Mouse (Mus musculus) embryonic facial prominence, embryonic 14.5 days (tissue): ENCODE measurements at regions not wholly inside any gene's neighbourhood (a gene's known extent, or its start where the extent isn't known, plus 50 kb on each side); places are given as distances from the start of the nearest gene placed in this dataset.

Experiments
- ATAC-seq: fragments of 200-750 bp; cut with Nextera tagmentation; 2 replicates; pipeline ENCODE4 v1.8.0; 2017; ENCODE audit warnings: low read depth, moderate number of reproducible peaks, moderate TSS enrichment
- DNase-seq: peaks from one replicate; pipeline ENCODE4 v3.0.0-alpha.2; 2015; ENCODE audit warnings: low spot score
- H3K27ac ChIP-seq: fragments of 300-500 bp; sonication (generic); replicated peaks from 2 replicates; pipeline ENCODE4 v1.5.1; 2014; ENCODE audit warnings: low read depth, mild to moderate bottlenecking, low read length, moderate library complexity
- H3K27me3 ChIP-seq: fragments of 300-500 bp; sonication (generic); replicated peaks from 2 replicates; pipeline ENCODE4 v1.6.1; 2014; ENCODE audit warnings: low read length; ENCODE audit not compliant: control insufficient read depth, insufficient read depth
- H3K36me3 ChIP-seq: fragments of 300-500 bp; sonication (generic); 2 replicates; pipeline ENCODE4 v1.6.1; 2014; ENCODE audit warnings: low read length, mixed read lengths; ENCODE audit not compliant: control insufficient read depth, insufficient read depth
- H3K4me1 ChIP-seq: fragments of 300-500 bp; sonication (generic); 2 replicates; pipeline ENCODE4 v1.6.1; 2014; ENCODE audit warnings: antibody characterized with exemption, low read length; ENCODE audit not compliant: control insufficient read depth, insufficient read depth
- H3K4me2 ChIP-seq: fragments of 300-500 bp; sonication (generic); 2 replicates; pipeline ENCODE4 v1.6.1; 2014; ENCODE audit warnings: low read depth, mild to moderate bottlenecking, low read length, moderate library complexity, mixed read lengths
- H3K4me3 ChIP-seq: fragments of 300-500 bp; sonication (generic); 2 replicates; pipeline ENCODE4 v1.5.1; 2014; ENCODE audit warnings: low read depth, mild to moderate bottlenecking, low read length
- H3K9ac ChIP-seq: fragments of 300-500 bp; sonication (generic); 2 replicates; pipeline ENCODE4 v1.6.1; 2014; ENCODE audit warnings: low read depth, mild to moderate bottlenecking, low read length, moderate library complexity, mixed read lengths
- H3K9me3 ChIP-seq: fragments of 300-500 bp; sonication (generic); 2 replicates; pipeline ENCODE4 v1.6.1; 2016; ENCODE audit warnings: low read length; ENCODE audit not compliant: control insufficient read depth
- whole genome bisulfite sequencing: fragments of 180-500 bp; shearing (Covaris S2); extraction: QIAGEN DNeasy Blood & Tissue Kit; methylation state at CpG from one replicate; pipeline ENCODE4 v1.1.7; 2014; 5-methylcytosine and 5-hydroxymethylcytosine counted together

GRCm38 (mm10) chr1:99124796-99125195 lies 647.8 kb upstream of the Cntnap5b start:
- no peaks in the 10 kb centered on the region for H3K36me3 ChIP-seq
- no peak for ATAC-seq
- no peaks in the 10 kb centered on the region for H3K27me3 ChIP-seq
- DNase-seq = peak; percentile 42
- 61% methylated on average over 1 of the region's 1 CpGs for WGBS
- no peaks in the 10 kb centered on the region for H3K9me3 ChIP-seq
- no peak overlapping the region for H3K9ac ChIP-seq
- H3K4me3 ChIP-seq = no peak overlapping the region
- no peak overlapping the region for H3K4me2 ChIP-seq
- H3K4me1 ChIP-seq = no peaks in the 10 kb centered on the region
- H3K27ac ChIP-seq = no peak overlapping the region

- Histone ChIP-seq H3K27ac (no peak overlapping the region), H3K27me3 (no peaks in the 10 kb centered on the region), H3K36me3 (no peaks in the 10 kb centered on the region), H3K4me3 (no peak overlapping the region), H3K4me1 (no peaks in the 10 kb centered on the region), H3K9me3 (no peaks in the 10 kb centered on the region), H3K4me2 (no peak overlapping the region), H3K9ac (no peak overlapping the region)
- DNase-seq = no peak
- ATAC-seq = no peak
These were observed 638.4 kb upstream of the Cntnap5b start for GRCm38 (mm10) chr1:99134129-99134528.

- H3K4me2 ChIP-seq = no peak overlapping the region
- H3K9ac ChIP-seq = no peak overlapping the region
- no peak overlapping the region for H3K4me3 ChIP-seq
- H3K9me3 ChIP-seq = no peaks in the 10 kb centered on the region
- 57% methylated on average over 2 of the region's 2 CpGs for WGBS
- ATAC-seq (no peak), DNase-seq (no peak)
- no peaks in the 10 kb centered on the region for H3K36me3 ChIP-seq
- no peak overlapping the region for H3K27ac ChIP-seq
- no peaks in the 10 kb centered on the region for H3K4me1 ChIP-seq
- no peaks in the 10 kb centered on the region for H3K27me3 ChIP-seq
These were observed 635.0 kb upstream of the Cntnap5b start for GRCm38 (mm10) chr1:99137516-99137915.

GRCm38 (mm10) chr1:99160620-99161019 lies 611.9 kb upstream of the Cntnap5b start:
- no peak overlapping the region for H3K4me3 ChIP-seq
- no peak overlapping the region for H3K27ac ChIP-seq
- no peak overlapping the region for H3K9ac ChIP-seq
- 89% methylated on average over 2 of the region's 2 CpGs for WGBS
- no peaks in the 10 kb centered on the region for H3K27me3 ChIP-seq
- DNase-seq (no peak), ATAC-seq (no peak)
- no peaks in the 10 kb centered on the region for H3K4me1 ChIP-seq
- no peaks in the 10 kb centered on the region for H3K9me3 ChIP-seq
- no peak overlapping the region for H3K4me2 ChIP-seq
- H3K36me3 ChIP-seq = no peaks in the 10 kb centered on the region
